Mouse (Mus musculus) spleen, postnatal 36 days (tissue): ENCODE results near the gene Rps12-ps3.

Source experiments
- DNase-seq, 2 experiments: peaks; one replicate each; pipeline ENCODE4 v3.0.0; 2022; ENCODE audit warnings: low spot score in 2 of 2, mixed read lengths in 1 of 2

Gene Rps12-ps3

DNA sequence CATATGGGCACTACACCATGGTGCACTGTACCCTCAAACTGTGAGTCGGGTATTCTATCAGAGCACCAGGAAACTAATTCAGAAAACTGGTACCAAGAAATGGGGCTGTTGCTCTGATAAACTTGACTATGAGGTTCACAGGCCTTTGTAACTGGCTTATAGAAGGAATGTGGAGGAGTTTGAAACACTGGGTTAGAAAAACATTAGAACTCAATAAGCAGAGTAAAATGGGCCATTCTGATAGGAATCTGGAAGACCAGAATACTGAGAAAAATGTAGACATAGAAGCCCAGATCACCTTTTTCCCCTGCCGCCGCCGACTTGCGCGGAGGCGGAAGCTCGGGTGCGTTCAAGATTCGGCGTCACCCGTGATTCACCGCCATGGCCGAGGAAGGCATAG, at the start of gene Rps12-ps3:
Gene Rps12-ps3 (plus strand): TSS at position 301 of the 400 bp plus-strand sequence.
- DNase-seq: no peak

DNA sequence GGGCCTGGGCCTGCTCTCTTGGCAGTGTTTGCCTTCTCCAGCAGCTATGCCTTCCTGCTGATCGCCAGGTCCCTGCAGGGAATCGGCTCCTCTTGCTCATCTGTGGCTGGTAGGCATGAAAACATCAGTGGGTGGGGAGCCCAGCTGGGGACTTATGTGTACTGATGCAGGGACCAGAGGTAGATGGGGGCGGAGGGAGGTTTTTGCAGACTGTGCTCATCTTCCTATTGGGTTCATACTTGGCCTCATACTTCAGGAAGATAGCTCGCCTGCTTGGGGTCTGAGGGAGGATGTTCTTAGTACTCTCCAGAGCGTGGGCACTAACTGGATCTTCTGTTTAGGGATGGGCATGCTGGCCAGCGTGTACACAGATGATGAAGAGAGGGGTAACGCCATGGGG, 48.9 kb upstream of the Rps12-ps3 start:
- no peak for DNase-seq

DNA sequence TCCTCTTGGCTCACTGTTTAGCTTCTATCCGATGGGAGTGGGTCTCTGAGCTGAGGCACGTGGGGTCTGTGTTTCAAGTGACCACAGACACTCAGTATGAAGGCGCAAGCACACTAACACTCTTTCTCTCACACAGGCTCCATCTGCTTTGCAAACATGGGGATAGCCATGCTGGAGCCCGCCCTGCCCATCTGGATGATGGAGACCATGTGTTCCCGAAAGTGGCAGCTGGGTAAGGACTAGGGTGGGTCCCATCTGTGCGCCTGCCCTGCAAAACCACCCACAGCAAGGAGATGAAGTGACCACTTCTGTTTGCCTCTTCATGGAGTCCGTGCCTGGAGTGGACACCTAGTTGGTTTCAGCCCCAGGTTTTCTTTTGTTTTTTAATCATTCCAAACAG, 45.7 kb upstream of the Rps12-ps3 start:
- no peak for DNase-seq

DNA sequence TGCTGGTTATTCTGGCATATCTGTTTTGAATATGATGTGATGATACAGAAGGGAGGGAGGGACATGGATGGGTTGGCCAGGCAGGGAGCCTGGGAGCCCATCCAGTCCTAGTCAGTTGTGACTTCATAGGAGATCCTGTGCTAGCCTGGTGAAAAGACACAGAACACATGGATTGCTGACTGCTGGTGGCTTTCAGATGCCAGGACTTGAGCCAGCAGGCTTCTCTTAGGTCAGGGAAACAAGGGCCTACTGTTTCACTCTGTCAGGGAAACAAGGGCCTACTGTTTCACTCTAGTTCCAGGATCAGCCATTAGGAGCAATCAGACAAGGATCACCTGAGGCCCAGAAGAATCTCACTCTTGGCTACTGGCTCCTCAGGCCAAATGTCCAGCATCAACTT, 41.2 kb upstream of the Rps12-ps3 start:
- no peak for DNase-seq

DNA sequence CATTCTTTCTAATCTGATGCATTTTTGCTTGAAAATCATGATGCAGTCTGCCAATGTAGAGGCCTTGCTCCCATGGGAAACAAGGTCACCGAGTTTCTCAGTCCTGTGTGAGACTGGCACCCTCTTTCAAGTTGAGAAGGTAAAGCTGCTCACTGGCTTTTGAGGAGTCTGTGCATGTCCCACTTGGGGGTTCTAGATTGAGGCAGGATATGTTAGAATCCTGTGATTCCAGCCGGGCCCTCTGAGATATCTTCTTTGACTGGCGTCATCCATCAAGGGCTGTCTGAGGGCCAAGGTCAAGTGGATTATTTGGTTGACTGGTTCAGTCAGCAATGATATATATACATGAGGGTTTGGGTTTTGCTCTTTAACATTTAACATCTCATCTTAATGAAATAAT, 40.1 kb upstream of the Rps12-ps3 start:
- no peak for DNase-seq

DNA sequence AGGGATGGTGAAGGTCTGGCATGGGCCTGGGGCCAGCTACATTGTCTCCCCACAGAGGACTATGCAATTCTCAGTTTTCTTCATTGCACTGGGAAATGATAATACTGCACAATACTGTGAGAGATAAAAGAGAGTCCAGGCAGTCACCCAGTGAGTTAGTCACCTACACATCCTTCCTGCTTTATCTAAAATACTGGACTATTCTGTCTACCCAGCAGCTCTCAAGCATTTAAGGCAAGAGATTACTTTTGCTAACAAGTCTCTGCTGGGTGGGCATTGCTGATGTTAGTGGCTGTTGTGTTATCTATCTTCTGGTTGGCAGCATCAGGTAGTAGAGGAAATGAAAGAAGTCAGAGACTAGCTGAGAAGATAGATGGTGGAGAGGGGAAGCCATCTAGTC, 33.0 kb upstream of the Rps12-ps3 start:
- DNase-seq: no peak

DNA sequence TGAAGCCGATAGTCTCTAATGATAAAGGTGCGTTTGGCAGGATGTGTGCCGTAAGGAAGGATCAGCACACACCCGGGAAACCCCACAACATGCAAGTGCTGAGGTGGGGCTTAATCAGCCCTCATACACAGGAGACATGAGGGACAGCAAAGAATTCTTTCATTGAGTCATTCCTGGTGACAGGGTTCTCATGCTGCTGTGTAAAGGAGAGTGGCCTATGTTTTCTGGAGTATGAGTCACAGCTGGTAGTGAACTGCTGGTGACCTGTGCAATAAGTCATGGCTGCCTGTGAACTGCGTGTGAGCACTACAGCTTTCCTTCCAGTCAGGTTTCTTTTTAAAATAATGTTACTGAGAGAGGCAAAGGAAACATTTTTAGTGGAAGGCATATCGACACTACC, 32.3 kb upstream of the Rps12-ps3 start:
- no peak for DNase-seq

DNA sequence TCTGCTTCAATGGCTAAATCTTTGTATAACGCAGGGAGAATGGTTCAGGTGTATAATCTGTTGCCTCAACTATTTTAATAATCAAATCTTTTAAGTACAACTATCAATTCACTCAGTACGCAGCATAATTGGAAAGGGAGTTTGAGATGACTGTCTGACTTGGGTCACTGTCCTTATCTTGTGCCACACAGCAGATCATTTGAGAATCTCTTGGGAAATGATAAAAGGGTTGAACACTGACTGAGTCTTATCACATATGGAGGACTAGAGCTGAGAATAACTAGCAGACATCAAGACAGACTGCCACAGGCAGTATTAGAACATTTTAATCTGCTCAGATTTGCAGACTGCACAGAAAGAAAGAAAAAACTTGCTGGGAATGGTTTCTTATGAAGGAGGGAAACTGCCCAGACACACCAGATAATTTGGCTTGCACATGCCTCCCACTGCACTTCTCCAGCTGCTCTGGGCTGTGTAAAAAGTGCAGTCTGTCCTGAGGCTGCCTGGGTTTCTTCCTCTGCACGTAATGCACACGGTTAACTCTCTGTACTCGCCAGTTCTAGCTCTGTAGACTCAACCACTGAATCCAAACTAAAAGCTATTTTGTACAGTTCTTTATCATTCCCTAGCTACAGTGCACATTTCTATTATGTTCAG, 29.8 kb upstream of the Rps12-ps3 start:
- DNase-seq: no peak

DNA sequence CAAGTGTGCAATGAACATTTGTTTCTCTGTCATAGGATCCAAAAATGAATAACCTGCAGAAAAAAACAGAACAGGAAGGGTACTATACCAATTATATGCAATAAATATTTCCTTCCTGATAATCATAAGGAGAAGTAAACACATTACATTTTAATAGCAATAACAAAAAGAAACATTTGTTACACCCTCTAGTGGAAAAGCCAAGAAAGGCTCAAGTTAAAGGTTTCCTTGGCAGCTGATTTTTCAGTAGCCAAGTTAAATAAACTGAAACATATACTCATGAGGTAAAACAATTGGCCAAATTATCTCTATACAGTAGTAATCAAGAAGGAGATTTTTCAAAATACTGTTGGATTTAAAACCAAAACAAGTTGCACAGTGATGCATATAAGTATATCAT, 6.8 kb upstream of the Rps12-ps3 start:
- no peak for DNase-seq

DNA sequence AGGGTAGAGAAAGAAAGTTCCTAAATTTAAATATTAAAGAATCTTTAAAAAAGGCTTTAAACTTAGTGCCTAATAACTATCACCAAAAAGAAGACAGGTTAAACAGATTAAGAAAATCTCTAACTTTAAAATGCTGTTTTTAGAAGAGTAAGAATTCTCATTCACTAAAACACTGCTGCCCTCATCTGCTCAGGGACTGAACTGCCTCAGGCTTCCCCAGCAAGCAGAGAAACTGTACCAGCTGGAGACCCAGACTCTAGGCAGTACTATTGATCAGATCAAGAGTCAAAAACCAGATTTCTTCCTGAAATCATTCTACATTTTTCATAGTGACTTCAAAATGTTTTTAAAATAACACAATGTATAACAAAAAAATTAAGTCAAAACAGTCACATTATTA, 5.5 kb upstream of the Rps12-ps3 start:
- no peak for DNase-seq

DNA sequence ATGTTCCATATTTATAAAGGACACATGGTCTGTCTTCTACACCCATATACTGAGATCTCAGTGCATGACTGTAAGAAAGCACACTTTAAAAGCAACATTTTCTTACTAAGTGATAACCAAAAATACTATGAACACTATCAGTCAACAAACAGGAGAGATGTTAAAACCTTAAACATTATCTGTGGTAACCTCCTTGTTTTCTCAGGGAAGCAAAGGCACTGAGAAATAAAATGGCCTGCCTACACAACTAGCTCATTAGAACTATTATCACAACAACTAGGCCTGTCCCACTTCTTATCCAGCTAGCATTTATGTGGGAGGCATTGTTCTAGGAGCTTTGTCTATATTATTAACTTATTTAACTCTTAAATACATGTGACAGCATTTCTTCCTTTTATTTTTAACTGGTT, 8.7 kb downstream of the Rps12-ps3 start:
- DNase-seq: no peak

DNA sequence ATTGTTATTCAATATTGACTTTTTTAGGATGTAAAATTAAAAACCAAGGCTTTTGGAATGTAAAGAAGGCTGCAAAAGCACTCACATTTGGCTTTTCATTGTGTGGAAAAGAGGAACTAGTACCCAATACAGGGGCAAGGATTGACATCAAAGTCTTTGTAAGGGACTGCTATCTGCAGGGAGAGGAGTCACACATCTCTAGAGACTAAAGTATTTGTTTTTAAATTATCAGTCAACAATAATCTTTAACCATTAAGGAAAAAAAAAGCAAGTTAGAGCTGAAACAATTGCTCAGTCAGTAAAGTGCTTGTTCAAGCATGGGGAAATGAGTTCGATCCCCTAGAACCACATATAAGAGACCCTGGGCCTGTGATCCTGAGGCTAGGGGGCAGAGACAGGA, 14.6 kb downstream of the Rps12-ps3 start:
- DNase-seq: no peak

DNA sequence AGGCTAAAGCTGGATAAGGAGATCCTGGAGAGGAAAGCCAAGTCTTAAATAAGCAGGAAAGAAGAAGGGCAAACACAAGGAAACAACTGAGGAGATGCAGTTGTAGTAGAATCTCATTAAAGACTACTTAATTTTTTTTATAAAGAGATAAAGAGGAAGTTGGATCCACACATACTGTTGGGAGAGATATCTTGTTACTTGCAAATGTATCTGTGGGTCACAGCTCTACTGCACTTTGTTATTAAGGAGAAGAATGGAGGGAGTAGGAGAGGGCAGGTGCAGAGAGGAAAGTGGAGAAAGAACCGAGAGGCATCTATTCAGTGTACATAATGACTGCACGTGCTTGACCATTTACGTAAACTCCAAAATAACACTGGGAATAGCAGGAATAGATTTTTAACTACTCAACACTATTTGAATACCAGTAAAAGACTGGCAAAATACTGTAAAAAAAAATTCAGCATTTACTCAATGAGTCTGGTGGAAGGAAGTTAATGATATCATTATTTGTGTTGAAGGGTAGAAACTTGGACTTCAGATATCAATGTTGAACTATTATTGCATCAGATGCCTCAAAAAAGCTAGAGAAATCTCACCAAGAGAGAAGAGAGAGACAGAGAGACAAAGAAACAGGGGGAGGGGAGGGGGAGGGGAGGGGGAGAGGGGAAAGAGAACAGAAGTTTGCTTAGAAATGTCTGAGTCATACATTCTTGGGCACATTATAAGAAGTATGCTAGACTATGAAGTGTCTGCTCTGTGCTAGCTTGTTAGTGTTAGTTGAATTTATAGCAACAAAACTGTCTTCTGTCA, 16.0 kb downstream of the Rps12-ps3 start:
- no peak for DNase-seq

DNA sequence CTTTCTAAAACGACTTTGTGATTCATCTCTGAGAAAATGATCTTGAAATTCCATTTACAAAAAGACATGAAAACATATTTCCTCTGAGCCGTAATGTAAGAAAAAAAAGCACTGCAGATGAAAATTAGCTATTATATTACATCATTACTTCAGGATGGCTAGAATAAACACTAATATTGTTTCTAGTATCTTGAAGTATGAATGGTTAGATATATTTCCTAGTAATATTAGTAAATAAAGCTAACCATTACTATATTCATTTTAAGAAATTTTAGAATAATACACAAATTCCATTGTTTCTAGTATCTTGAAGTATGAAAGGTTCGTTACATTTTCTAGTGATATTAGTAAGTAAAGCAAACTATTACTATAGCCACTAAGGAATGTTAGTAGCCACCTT, 17.8 kb downstream of the Rps12-ps3 start:
- no peak for DNase-seq

DNA sequence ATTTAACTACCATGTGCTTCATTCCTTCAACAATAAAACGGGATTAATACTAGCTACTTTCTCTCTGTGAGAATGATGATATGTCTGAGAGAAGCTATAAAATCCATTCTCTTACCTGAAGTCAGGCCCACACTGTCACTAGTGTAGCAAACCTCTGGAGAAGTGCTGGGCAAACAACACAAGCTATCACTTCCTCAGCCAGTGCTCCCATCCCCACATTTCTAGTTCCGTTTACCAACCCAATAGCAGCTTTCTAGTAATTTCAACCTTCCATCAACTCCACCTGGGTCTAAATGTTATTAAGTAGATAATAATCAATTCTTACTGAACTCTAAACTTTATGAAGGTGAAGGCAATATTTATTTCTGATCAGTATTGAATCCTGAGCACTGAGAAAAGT, 20.9 kb downstream of the Rps12-ps3 start:
- DNase-seq: no peak

DNA sequence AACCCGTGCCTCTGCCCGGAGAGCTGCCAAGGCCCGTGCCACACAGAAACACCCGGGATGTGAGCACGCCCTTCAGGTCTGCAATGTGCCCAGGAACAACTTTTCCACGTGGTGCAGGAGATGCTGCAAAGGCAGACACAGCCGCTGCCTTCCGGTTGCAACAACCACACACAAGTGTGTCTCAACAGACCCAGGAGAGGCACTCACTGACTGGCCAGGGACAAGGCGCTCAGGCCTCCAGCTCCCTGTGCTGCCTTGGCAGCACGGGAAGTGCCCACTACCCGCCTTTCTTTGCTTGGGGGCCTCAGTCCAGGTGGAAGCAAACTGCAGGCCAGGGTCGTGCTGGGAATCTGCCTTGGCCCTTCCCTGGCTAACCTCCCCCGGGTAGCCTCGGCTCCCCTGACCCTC, 22.2 kb downstream of the Rps12-ps3 start:
- peak; percentile 26 to 32 for DNase-seq

DNA sequence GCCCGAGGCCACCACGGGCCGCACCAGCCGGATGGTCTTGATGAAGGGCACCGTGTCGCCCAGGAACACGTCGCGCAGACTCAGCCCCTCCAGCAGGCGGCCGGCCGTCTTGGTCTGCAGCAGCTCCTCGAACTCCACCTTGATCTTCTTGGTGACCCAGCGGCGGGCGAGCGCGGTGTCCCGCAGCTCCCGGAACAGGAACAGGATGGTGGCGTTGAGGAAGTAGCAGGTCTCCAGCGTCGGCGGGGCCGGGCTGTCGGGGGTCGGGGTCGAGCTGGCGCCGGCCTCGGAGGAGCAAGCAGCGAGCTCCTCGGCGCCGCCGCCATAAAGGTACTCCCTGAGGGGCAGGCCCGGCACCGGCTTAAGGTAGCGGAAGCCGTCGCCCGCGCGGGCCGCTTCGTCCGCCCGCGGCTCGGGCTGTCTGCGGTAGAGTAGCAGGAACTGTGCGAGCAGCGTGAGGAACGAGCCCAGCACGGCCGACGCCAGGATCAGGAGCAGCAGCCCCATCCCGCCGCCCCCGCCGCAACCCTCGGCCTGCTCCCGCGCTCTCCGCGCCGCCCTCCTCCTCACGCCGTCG, 23.1 kb downstream of the Rps12-ps3 start:
- peak; percentile 64 to 70 for DNase-seq

DNA sequence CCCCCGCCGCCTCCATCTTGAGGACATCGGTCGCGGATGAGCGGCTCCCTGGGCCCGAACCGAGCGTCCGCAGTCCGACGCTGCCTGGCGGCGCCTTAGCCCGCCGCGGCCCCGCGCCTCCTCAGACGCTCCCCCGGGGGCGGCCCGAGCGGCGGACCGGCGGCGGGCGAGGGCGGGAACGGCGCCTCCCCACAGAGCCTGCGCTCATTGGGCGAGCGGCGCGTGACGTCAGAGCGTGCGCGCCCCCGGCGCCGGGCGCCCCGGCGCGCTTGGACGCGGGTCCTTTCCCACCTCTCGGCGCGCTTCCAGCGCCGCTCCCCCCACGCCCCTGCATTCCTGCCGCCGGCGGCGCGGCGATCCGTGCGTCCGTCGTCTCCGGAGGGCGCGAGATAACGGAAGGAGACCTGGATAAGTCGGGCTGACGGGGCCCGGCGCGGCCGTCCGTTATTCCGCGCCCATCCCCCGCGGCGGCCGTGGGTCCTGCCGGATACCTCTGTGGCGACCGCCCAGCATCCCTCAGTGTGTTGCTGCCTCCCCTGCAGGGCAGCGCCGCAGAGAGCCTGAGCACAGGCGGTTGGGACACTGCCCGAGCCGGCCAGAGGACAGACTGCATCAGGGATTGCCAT, 23.7 kb downstream of the Rps12-ps3 start, which contains the start of gene Pdzd8:
Gene Pdzd8 (minus strand): TSS at position 123 of the 626 bp plus-strand sequence.
- DNase-seq: peak; percentile 87 to 88

DNA sequence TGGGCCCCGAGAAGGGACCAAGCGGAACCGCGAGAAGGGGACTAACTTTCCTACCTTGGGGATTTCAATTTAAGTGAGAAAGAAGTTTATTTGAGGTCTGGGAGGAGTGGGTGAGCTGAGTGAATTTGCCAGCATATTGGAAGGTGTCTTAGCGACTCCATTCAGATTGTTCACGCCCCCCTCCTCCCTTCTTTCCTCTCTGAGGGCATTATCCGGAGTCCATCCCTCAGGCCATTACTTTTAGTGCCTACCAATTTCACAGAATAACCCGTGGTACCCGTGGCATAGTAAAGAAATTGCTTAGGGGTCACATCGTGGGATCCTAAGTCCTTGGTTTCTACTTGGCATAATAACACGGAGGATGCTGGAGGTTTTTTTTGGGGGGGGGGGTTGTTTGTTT, 24.2 kb downstream of the Rps12-ps3 start:
- no peak for DNase-seq

DNA sequence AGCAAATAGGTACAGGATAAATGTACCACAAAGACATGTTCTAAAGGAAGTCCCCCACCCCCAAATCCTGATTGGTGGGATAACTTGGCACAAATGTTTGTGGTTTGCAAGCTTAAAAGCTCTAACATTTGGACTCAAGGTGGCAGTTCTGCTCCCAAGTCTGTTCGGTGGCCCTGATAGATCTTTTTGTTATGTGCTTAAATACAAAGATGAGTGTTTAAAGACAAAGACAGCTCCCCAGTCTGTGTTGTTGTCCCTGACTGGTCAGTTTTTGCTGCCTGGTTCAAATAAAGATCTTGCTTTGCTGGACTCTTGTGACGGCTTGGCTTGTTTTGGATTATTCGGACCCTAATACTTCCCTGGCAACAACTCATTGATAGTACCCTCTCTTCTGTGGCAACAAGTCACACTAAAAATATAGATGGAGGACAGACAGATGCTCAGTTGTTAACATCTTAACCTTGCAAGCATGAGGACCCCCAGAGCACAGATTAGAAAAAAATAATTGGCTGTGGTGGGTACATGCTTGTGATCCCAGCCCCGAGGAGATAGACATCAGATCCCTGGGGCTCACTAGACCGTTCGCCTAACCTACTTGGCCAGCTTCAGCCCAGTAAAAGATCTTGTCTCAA, 27.4 kb downstream of the Rps12-ps3 start:
- DNase-seq: no peak

DNA sequence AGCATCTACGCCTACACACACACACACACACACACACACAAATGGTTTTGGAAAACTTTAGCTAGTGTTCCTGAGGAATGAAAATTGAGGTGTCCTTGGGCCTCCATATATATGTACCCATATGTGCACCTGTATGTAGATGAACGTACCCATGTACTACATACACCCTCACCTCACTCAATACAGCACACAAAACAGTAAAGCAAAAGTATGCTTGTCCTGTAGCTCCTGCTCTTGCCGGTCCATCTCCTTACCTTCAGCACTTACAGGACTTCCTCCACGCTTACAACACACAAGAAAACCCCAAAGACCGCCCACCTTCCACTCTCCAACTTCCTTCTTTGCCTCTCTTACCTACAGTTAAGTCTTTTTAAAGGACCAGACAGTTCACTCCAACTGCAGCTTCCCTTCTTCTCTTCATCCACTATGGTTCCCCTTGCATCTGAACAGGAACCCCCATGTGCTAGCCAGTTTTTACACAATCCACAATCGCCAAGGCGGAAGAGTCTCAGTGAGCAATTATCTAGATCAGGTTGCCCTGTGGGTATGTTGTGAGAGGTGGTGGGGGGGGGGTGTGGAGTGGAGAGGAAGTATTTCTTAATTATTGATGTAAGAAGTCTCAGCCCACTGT, 28.3 kb downstream of the Rps12-ps3 start:
- peak; percentile 53 to 61 for DNase-seq
